Mouse (Mus musculus) bone marrow macrophage, adult 2 months (primary cell): ENCODE measurements at regions not wholly inside any gene's neighbourhood (a gene's known extent, or its start where the extent isn't known, plus 50 kb on each side); places are given as distances from the start of the nearest gene placed in this dataset.

ENCODE experiments used
- CTCF ChIP-seq: IDR thresholded peaks from 2 replicates; pipeline ENCODE4 v1.5.1; 2012; ENCODE audit warnings: low read depth, mild to moderate bottlenecking, low read length, moderate library complexity
- POLR2A ChIP-seq: IDR thresholded peaks from 2 replicates; pipeline ENCODE4 v1.6.1; 2012; ENCODE audit warnings: mild to moderate bottlenecking, low read depth, low read length, borderline replicate concordance

- TF ChIP-seq CTCF (no peak), POLR2A (no peak)
These were observed 163.8 kb upstream of the Tmem28 start for GRCm38 (mm10) chrX:99656988-99657387.
